Mouse (Mus musculus): ENCODE data around the gene Greb1. TPM values are rescaled to one million over a fixed set of nuclear protein-coding genes. Genes with fewer than 3 reads are reported as not detected.

The Greb1 gene
- total RNA-seq (2012; rRNA removed), result 3.2 TPM in 2 replicates

DNA sequence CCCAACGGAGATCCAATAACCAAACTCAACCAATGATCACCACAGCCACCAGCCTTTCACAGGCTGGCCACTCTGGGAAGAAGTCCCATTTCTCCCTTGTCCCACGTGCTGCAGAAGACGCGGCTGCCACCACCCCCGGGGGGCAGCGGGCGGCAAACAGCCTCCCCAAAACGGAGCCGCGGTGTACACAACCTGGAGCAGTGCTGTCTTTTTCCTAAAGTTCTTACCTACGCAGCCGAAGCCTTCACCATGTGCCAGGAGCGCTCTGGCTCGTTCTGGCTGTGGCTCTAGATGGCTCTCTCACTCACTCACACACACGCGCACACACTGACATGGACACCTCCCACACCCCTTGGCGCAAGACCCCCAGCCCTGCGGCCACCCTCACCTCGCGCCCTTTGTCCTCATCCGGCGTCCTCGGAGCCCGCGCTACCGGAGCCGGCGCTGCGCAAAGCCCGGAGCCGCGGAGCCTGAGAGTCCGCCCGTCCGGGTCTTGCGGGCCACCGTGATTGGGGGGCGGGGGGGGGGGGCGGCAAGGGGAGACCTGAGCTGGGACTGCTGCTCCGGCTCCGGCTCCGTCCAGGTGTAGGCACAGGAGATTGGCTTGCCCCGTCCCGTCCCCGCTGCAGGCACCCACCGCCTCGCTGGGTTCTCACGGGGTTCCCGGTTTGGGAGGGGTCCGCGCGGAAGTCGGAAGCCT lies at the start of gene Greb1:
Greb1 (minus strand) TSS at position 628 of the 700 bp plus-strand sequence.
- Histone ChIP-seq H3K4me1 (ENCODE audit: control insufficient read depth in 2 of 2, insufficient read depth in 2 of 2, low read length in 2 of 2, poor library complexity in 1 of 2) (no peaks in the 10 kb centered on the region), H3K4me3 (ENCODE audit: insufficient read depth in 1 of 2, low read depth in 1 of 2, low read length in 2 of 2, poor library complexity in 1 of 2, severe bottlenecking in 1 of 2) (peak within 1 kb of the TSS; percentile 61 to 82), H3K9me3 (ENCODE audit: control insufficient read depth, insufficient read depth, low read depth, low read length) (no peaks in the 10 kb centered on the region), H3K9ac (ENCODE audit: insufficient read depth, low read depth, low read length, poor library complexity, severe bottlenecking) (peak within 1 kb of the TSS; percentile 47), H3K36me3 (ENCODE audit: control insufficient read depth, insufficient read depth, low read length, poor library complexity, severe bottlenecking) (no peaks in the 10 kb centered on the region), H3K27ac (ENCODE audit: insufficient read depth, low read depth, low read length, poor library complexity, severe bottlenecking) (no peak within 1 kb of the TSS)
- TF ChIP-seq CHD2 (IDR thresholded peaks at IDR 0.05; ENCODE audit: low read depth, low read length) (no peak), ZNF384 (IDR thresholded peaks at IDR 0.05; ENCODE audit: low read depth, low read length) (no peak), ZC3H11A (IDR thresholded peaks at IDR 0.05; ENCODE audit: borderline replicate concordance, low read depth, low read length) (no peak), HCFC1 (IDR thresholded peaks at IDR 0.05; ENCODE audit: borderline replicate concordance, insufficient read depth, low read length) (no peak), MAFK (IDR thresholded peaks at IDR 0.05; ENCODE audit: insufficient read depth, low read depth, low read length) (no peak)
- DNase-seq (ENCODE audit: low read depth, low spot score), result no peak
- in situ Hi-C loops (cut with MboI; ENCODE audit: low sequenced_read_pairs in 2 of 2, unreplicated experiment in 2 of 2), result loop anchor here in 1 of 2 experiments (10.0 kb wide), 1 partner anchor 86 kb away; no protein-coding TSS in a partner anchor

DNA sequence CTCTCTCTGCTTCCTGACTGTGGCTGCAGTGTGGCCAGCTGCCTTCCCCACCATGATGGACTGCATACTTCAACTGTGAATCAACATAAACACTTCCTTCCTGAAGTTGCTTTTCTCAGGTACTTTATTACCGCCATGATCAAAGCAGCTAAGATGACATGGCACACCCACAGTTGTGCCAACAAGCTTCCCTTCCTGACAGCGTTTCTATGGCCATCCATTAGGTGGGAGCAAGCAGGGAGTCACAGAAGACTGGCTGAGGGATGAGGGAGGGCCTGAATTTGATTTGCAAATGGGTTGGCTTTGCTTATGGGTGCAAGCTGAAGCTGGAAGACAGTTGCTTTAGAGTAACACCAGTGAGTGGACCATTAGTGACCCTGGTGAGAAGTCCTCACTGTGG lies 49.1 kb upstream of the Greb1 start:
- DNase-seq (ENCODE audit: low read depth, low spot score), result no peak
- H3K27ac ChIP-seq (ENCODE audit: insufficient read depth, low read depth, low read length, poor library complexity, severe bottlenecking), result no peak overlapping the region
- no peaks in the 10 kb centered on the region for H3K9me3 ChIP-seq (ENCODE audit: control insufficient read depth, insufficient read depth, low read depth, low read length)
- no peak overlapping the region for H3K9ac ChIP-seq (ENCODE audit: insufficient read depth, low read depth, low read length, poor library complexity, severe bottlenecking)
- in situ Hi-C loops (cut with MboI; ENCODE audit: low sequenced_read_pairs in 2 of 2, unreplicated experiment in 2 of 2), result no loop called here
- H3K4me3 ChIP-seq (ENCODE audit: insufficient read depth in 1 of 2, low read depth in 1 of 2, low read length in 2 of 2, poor library complexity in 1 of 2, severe bottlenecking in 1 of 2), result no peak overlapping the region
- no peaks in the 10 kb centered on the region for H3K36me3 ChIP-seq (ENCODE audit: control insufficient read depth, insufficient read depth, low read length, poor library complexity, severe bottlenecking)
- H3K4me1 ChIP-seq (ENCODE audit: control insufficient read depth in 2 of 2, insufficient read depth in 2 of 2, low read length in 2 of 2, poor library complexity in 1 of 2), result peaks cover 1 to 15% of the 10 kb centered on the region in 2 experiments; a peak in 3 of 4 replicates
- TF ChIP-seq ZC3H11A (IDR thresholded peaks at IDR 0.05; ENCODE audit: borderline replicate concordance, low read depth, low read length), result no peak
- no peak for TF ChIP-seq CHD2 (IDR thresholded peaks at IDR 0.05; ENCODE audit: low read depth, low read length)
- no peak for TF ChIP-seq HCFC1 (IDR thresholded peaks at IDR 0.05; ENCODE audit: borderline replicate concordance, insufficient read depth, low read length)
- TF ChIP-seq ZNF384 (IDR thresholded peaks at IDR 0.05; ENCODE audit: low read depth, low read length), result no peak
- TF ChIP-seq MAFK (IDR thresholded peaks at IDR 0.05; ENCODE audit: insufficient read depth, low read depth, low read length), result no peak

DNA sequence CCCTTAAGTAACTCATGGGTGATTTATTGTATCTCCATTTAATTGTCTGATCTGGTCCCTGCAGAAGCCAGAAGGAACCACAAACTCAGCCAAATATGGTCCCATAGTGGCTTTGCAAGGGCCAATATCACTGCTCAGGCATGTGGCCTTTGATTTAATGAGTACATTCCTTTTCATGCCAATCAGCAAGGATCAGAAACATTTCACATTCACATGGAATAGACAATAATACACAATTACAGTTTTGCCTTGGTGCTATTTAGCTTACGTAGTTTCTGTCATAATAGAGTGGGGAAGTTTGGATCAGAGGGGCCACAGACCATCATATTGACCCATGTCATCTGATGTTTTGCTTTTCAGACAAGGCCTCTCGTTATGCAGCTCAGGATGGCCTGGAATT lies 47.8 kb upstream of the Greb1 start:
- H3K36me3 ChIP-seq (ENCODE audit: control insufficient read depth, insufficient read depth, low read length, poor library complexity, severe bottlenecking), result no peaks in the 10 kb centered on the region
- TF ChIP-seq CHD2 (IDR thresholded peaks at IDR 0.05; ENCODE audit: low read depth, low read length) (no peak), HCFC1 (IDR thresholded peaks at IDR 0.05; ENCODE audit: borderline replicate concordance, insufficient read depth, low read length) (no peak), ZNF384 (IDR thresholded peaks at IDR 0.05; ENCODE audit: low read depth, low read length) (no peak), ZC3H11A (IDR thresholded peaks at IDR 0.05; ENCODE audit: borderline replicate concordance, low read depth, low read length) (no peak), MAFK (IDR thresholded peaks at IDR 0.05; ENCODE audit: insufficient read depth, low read depth, low read length) (no peak)
- in situ Hi-C loops (cut with MboI; ENCODE audit: low sequenced_read_pairs in 2 of 2, unreplicated experiment in 2 of 2), result no loop called here
- no peak overlapping the region for H3K9ac ChIP-seq (ENCODE audit: insufficient read depth, low read depth, low read length, poor library complexity, severe bottlenecking)
- no peak for DNase-seq (ENCODE audit: low read depth, low spot score)
- H3K9me3 ChIP-seq (ENCODE audit: control insufficient read depth, insufficient read depth, low read depth, low read length), result no peaks in the 10 kb centered on the region
- H3K4me1 ChIP-seq (ENCODE audit: control insufficient read depth in 2 of 2, insufficient read depth in 2 of 2, low read length in 2 of 2, poor library complexity in 1 of 2), result peaks cover 1 to 11% of the 10 kb centered on the region in 2 experiments; a peak in 2 of 4 replicates
- H3K27ac ChIP-seq (ENCODE audit: insufficient read depth, low read depth, low read length, poor library complexity, severe bottlenecking), result no peak overlapping the region
- no peak overlapping the region for H3K4me3 ChIP-seq (ENCODE audit: insufficient read depth in 1 of 2, low read depth in 1 of 2, low read length in 2 of 2, poor library complexity in 1 of 2, severe bottlenecking in 1 of 2)

DNA sequence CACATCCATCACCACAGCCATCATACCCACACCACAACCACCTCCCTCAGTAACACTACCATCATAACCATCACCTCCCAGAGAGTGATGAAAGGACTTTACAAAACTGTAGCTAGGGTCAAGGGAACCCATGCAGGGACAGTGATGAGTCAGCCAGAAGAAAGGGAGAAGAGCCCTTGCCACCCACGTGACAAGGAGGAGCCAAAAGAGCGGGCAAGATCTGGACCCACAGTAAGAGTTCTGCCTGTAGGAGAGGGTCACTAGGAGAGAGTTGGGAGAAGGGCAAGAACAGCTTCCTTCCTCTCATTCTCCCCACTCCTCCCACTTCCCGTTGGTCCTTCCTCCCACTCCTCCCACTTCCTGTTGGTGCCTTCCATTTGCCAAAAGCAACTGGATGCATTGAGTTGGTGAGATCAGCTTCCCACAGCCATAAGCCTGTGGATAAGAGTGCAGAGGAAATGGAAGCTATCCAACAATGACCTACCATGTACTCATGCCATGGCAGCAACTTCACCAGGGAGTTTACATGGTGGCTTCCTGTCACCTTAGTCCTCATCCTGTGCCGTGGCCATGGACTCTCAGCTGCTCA lies 46.6 kb upstream of the Greb1 start:
- DNase-seq (ENCODE audit: low read depth, low spot score), result no peak

More for the DNA sequence above, 46.6 kb upstream of the Greb1 start:
- TF ChIP-seq ZNF384 (IDR thresholded peaks at IDR 0.05; ENCODE audit: low read depth, low read length) (no peak), ZC3H11A (IDR thresholded peaks at IDR 0.05; ENCODE audit: borderline replicate concordance, low read depth, low read length) (no peak), HCFC1 (IDR thresholded peaks at IDR 0.05; ENCODE audit: borderline replicate concordance, insufficient read depth, low read length) (no peak), MAFK (IDR thresholded peaks at IDR 0.05; ENCODE audit: insufficient read depth, low read depth, low read length) (no peak), CHD2 (IDR thresholded peaks at IDR 0.05; ENCODE audit: low read depth, low read length) (no peak)
- Histone ChIP-seq H3K9me3 (ENCODE audit: control insufficient read depth, insufficient read depth, low read depth, low read length) (no peaks in the 10 kb centered on the region), H3K4me1 (ENCODE audit: control insufficient read depth in 2 of 2, insufficient read depth in 2 of 2, low read length in 2 of 2, poor library complexity in 1 of 2) (peaks cover 1 to 11% of the 10 kb centered on the region in 2 experiments; a peak in 2 of 4 replicates), H3K4me3 (ENCODE audit: insufficient read depth in 1 of 2, low read depth in 1 of 2, low read length in 2 of 2, poor library complexity in 1 of 2, severe bottlenecking in 1 of 2) (no peak overlapping the region), H3K27ac (ENCODE audit: insufficient read depth, low read depth, low read length, poor library complexity, severe bottlenecking) (no peak overlapping the region), H3K9ac (ENCODE audit: insufficient read depth, low read depth, low read length, poor library complexity, severe bottlenecking) (no peak overlapping the region), H3K36me3 (ENCODE audit: control insufficient read depth, insufficient read depth, low read length, poor library complexity, severe bottlenecking) (no peaks in the 10 kb centered on the region)
- in situ Hi-C loops (cut with MboI; ENCODE audit: low sequenced_read_pairs in 2 of 2, unreplicated experiment in 2 of 2), result no loop called here
